Mouse (Mus musculus) retina, embryonic 14.5 days (tissue): ENCODE results near the gene Coro6.

ENCODE experiments used
- DNase-seq: peaks from one replicate; pipeline ENCODE4 v3.0.0-alpha.2; 2015; ENCODE audit warnings: low spot score

The Coro6 gene

DNA sequence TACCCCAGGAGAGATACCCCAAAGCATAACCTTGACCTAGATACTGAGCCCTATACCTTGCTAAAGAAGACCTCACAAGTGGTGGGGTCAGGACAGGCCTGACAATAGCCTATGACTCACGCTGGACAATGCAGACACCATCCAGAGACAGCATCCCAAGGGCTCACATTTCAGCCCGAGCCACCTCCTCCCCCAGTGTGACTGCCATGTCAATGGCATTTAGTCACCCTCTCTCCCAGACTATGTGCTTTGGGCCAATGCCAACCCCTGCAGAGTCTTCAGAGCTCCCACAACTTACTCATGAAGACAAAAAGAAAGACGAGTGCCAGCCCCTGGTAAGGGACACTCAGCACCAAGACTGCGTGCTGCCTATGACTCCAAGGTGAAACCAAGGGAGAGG, 2.5 kb downstream of the Coro6 start:
- no peak for DNase-seq

DNA sequence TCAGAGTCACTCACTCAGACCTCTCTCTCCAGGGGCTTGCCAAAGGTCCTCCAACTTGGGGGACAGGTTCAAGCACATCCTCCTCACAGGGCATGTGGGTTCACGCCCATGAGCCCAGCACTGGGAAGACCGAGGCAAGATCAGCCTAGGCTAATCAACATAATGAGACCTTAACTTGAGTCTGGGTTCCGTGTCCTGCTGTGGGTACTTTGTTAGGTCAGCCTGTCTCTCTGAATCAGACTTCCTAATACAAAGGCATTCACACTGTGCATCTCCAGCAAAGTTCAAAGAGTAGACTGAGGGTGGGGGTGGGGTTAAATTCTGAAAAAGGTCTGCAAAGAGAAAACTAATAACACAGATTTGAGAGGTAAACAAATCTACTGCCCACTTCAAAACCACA, 2.9 kb downstream of the Coro6 start:
- DNase-seq, result no peak

DNA sequence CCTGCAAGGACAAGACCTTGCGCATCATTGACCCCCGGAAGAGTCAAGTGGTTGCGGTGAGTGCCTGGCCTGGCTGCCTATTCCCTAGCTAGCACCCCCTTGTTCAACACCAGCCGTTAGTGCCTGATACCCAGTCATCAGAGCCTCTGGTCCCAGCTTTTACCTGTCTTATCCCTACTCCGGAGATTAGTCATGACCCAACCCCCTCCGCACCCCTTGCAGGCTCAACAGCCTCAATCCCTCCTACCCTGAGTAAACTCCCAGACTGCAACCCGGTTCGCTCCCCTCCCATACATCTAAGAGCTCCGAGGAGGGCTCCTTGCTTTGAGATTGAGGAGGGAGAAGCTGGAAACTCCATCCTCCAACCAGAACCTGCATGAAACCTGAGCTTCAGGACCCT, 4.3 kb downstream of the Coro6 start:
- no peak for DNase-seq

DNA sequence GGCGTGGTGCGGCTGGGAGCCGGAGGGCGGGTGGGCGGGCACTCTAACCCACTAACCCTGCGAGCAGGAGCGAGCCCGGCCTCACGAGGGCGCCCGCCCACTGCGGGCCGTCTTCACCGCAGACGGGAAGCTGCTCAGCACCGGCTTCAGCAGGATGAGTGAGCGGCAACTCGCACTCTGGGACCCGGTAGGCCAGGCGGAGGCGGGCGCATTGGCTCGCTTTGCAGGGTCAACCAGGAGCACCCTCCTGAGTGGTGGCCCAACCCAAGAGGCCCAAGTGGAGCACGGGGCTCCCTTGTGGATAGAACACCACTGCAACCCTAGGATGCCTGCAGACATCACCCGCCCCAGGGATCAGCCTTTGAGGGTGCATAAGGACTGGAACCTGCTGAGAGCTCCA, 4.9 kb downstream of the Coro6 start:
- DNase-seq, result peak; percentile 62

DNA sequence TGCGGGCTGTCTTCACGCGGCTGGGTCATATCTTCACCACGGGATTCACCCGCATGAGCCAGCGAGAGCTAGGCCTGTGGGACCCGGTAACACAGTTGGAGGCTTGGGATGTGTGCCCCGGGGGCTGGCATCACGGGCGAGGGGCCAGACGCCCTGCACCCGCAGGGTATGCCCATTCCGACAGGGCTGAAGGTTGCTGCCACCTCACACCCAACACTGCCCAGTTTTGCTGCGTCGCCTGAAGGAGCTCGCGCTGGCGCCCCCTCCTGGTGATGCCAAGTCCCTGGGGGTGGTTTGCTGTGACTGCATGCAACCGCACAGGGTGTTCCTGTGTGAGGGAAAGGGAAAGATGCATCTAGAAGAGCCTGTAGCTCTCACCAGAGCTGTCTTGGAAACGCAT, 5.6 kb downstream of the Coro6 start:
- peak; percentile 80 for DNase-seq

DNA sequence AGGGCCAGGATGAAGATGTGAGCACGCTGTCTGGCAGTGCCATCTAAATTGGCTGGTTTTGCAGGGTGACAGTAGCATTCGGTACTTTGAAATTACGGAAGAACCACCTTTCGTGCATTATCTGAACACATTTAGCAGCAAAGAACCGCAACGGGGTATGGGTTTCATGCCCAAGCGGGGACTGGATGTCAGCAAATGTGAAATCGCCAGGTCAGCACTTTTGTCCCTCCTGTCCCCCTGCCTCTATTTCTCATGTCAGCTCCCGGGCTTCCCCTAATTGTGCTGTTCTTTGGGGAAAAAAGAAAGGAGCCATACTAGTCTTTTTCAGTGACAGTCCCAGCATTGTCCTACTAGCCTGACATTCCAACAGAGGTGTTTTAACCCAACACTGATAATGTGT, 6.2 kb downstream of the Coro6 start:
- DNase-seq, result no peak

DNA sequence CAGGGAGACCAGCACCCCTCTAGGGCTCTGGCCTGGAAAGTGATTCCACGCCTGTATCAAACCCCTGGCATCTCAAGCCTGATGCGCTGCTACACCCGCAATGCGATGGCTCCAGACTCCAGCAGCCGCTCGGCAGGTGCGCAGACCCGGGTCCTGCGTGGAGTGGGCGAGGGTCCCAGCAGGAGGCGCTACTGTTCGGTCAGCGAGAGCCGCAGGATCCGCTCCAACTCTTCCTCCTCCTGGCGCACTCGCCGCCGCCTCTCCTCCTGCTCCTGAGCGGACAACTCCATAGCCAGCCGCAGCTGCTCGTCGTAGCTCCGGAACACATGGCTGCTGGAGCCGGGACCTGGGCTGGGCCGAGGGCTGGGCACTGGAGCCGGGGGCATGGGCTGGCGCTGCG, 9.2 kb downstream of the Coro6 start:
- DNase-seq, result no peak

DNA sequence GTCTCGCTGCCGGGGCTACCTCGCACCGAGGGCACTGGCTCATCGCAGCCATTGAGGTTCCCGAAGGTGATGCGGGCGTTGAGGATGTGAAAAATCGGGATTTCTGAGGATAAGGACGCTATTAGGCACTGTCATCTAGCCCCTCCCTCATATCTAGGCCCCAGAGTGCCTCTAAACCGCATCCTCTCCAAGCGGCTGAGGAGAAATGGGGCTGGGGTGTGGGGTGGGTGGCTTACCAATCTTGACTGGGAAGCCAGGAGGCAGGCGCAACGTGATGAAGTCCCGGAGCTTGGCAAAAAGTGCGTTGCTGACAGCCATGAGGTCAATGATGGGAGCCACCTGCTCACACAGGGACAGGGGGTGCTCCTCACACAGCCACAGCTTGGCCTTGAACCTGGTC, 10.6 kb downstream of the Coro6 start:
- DNase-seq, result no peak

DNA sequence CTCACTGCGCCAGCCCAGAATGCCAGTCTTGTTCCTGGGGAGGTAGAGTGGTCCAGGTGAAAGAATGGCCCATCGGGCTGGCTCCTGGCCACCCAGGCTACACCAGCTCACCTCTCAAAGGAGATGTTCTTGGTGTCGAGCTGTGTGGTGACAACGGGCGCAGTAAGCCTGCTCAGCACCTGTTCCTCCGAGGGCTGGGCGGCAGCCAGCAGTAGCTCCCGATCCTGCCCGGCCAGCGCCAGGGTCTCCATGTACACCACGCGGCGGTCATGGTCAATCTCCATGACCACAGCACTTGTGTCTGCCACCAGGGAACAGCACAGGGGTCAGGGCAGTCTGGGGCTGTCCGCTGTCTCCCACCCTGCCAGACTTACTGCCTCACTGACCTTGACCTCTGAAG, 14.0 kb downstream of the Coro6 start:
- no peak for DNase-seq

DNA sequence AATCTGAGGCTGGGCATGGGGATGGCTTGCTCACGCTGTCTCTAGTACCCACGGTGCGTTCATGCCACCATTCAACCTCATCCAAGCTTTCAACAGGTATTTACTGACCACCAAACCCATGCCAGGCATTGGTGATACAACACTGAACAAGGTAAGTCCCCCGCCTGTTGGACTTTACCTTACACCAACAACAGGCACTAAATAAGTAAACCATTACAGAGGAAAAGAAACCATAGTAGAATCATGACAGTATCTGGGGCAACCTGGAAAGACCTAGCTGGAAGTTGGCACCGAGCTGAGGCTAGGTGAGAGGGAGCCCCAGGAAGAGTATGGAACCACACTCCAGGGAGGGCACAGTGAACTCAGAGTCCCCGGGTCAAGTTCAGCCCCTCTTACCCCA, 14.7 kb downstream of the Coro6 start:
- no peak for DNase-seq

DNA sequence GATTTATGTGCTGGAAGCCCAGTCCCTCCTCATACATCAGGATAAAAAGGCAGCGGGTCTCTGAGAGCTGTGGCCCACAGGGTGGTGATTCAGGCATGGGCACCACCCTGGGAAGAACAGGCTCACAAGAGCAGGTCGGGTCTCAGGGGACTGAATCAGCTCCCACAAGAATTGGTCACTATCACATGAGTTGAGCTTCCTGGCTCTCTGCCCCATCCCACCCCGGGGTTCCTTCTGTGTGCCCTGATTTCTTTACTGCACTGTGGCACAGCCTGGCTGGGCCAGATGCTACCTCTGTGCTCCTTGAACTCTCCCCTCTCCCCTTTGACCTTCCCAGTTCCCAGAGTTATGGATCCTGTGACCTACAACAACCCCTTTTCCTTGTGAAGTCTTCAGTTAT, 20.8 kb downstream of the Coro6 start:
- no peak for DNase-seq

DNA sequence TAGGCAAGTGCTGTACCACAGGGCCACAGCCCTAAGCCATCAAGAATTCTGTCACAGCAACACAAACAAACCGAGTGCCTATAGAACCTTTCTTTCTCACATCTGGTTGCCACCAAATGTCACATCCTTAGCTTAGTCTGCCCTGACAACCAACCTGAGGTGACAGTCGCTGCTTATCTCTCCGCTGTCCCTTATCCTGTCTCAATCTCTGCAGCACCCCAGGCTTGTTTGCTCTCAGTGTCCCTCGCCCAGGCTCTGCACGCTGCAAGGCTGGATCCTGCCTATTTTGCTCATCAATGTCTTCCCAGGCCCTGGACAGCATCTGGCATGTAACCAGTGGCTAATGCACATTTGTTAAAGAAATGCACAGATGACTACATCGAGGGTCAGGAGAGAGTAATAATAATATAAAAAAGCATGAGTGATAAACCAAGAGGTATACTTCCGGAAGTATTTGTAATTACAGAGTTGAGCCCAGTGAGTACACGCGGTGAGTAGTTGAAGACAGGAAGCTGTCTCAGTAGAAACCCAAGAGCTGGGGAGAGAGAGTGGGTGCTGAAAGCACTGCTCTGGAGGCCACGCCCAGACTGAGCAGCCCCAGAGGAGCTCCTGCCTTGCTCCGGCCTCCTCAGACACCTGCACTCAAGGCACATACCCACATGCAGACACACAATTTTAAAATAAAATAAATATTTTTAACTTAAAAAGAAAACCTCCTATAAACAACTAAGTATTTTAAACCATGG, 21.5 kb downstream of the Coro6 start:
- no peak for DNase-seq

DNA sequence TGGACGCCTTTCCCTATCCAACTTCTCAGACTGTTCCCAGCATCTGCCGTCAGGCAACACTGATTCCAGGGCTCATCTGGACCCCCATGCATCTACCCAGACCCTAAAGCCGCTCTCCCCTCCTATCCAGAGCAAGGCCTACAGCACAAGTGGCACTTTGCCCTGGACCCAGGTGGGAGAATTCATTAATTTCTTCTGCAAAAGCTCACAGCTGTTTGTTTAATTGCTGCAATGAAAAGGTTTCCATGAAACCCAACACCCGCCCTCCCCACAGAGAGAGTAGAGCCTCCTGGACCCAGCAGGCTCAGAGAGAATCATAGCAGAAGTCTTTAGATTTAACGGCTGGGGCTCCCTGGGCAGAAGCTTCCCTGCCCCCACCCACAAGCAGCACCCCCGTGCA, 23.0 kb downstream of the Coro6 start:
- no peak for DNase-seq

DNA sequence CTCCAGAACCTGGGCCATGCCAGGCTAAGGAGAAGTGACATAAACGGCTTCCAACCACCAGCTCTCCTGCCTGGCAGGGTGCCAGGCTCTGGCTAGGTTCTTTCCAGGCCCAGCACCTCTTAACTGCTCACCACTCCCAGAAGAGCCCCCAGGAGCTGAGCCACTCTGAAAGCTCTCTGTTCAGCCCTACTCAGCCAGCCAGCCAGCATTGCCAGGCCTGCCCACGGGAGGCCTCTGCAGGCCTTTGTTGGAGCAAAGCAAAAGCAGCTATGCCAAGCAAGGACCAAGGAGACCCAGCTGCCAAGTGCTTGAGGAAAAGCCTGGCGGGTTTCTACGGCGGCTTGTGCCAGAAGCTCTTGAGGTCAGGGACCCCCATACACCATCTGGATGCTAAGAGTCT, 24.6 kb downstream of the Coro6 start:
- no peak for DNase-seq

DNA sequence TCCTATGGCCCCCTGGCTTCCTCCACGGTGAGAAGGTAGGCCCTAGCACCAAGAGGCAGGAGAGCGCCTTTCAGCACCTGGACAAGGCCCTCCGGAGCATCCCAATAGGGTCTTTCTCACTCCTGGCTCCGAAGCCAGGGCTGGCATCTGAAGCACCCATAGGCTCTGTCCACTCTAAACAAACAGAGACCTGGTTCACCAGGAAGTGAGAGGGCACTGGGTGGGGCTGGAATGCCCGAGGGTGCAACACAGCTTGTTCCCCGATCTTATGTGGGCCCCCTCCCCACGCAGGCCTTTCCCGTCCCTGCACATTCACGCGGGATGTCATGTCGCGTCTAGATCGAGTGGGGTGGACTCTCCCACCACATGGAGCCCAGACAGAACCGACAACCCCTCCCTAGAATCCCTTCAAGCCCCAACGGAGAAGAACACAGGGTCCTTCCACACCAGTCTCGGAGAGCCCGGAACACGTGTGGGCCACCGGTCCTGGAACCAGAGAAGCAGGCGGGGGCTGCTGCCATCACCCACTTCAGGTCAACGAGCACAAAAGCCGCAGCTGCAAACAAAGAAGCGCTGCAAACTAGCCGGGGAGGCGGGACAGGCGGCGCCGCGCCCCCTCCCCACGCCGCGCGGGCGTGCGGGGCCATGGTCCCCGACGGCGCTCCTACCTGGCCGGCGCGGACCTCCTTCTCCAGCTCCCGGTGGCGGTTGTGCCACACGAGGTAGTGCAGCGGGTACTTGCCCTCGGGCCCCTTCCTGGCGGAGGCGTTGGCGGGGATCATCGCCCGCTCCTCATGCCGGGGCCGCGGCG, 26.8 kb downstream of the Coro6 start:
- DNase-seq, result peak; percentile 35

DNA sequence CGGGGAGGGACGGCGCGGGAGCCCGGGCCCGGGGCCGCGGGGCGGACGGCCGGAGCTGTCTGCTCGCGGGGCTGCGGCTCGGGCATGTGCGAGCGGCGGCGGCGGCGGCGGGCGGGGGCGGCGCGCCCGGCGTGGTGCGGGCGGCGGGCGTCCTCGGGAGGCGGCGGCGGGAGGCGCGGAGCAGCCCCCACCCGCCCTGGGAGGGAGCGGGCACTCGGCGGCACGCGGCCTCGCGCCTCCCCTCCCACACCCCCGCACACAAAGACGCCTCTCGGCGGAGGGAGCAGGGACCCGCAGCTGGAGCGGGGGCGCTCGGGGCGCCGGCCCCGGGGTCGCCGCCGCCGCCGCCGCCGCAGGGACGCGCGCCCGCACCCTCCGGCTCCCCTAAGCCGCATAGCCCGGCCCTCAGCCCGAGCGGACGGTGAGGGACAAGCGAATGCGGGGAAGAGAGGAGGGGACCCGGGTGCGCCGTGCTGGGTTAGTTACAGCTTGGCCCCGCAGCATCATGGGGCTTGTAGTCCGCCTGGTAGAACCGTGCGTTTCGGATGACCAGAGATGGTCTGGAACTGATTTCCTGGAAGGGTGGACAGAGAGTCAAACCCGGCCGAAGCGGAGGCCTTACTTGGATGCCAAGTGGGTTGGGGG, 27.5 kb downstream of the Coro6 start, which contains the start of gene Ankrd13b:
Ankrd13b (minus strand) TSS at position 88 of the 645 bp plus-strand sequence.
- DNase-seq, result peak; percentile 86

DNA sequence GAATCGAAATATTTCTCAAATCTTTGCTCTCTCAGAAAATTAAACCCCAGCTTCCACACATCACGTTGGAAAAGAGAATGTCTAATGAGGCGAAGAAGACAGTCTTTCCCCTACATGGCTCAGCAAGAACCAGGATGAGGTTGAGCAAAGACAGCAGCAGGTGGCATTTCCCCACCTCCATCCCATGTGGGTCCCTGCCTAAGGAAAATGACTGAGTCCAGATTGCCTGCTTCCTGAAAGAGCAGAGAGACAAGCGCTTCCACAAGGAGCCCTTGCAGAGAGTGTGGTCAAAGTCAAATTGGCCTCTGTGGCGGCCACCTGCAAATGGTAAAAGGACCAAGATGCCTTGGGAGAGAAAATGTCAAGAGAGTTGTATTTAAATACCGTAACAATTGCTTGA, 28.2 kb downstream of the Coro6 start:
- DNase-seq, result no peak

DNA sequence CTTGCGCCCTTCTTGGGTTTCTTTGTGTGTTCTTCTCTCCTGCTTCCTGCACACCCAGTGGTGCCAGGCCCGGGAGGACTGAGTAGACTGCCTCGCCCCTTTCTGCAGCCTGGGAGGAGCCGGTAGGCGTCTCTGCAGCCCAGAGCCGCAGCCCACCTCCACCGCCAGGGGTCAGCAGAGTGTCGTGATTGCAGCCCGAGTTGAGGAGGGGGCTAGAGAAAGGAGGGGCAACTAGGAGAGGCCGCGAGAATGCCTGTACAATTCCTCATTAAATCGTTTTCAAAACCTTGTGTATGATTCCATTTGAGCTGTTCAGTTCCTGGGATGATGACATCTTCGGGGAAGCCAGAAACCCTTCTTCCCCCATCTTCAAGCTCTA, 28.9 kb downstream of the Coro6 start:
- DNase-seq, result peak; percentile 98

DNA sequence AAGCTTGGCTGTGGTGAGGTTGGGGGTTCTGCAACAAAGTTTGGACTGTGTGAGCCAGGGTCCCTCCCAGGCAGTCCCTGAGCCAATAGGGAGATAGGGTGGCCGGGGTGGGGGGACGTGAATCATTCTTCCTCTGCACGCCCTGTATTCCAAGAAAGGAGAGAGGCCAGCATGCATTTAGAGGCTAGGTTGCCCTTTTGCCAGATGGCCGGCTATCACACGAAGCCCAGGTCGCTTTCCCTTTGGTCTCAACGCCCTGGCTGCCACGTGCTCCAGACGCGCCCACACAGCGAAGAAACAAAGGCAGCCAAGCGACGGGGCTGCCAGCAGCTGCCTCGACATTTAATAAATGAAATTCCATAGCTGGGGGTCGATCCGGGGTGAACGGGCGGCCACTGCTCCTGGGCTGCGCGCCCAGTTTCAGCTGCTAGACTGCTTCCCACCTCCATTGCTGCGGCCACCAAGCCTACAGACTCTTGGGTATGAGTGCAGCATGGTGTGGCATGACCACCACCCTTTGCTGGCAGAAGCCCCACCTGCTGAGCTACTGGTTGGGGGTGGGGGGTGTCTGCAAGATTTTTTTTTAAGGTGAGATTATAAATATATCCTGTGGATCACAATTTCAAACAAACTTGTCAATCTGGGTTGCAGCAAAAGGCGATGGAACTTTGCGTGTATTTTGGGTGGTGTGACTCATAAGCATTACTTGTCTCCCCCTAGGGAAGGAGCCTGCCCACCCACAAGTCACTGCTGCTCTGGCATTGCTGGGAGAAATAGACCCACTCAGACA, 29.5 kb downstream of the Coro6 start:
- peak; percentile 29 for DNase-seq

DNA sequence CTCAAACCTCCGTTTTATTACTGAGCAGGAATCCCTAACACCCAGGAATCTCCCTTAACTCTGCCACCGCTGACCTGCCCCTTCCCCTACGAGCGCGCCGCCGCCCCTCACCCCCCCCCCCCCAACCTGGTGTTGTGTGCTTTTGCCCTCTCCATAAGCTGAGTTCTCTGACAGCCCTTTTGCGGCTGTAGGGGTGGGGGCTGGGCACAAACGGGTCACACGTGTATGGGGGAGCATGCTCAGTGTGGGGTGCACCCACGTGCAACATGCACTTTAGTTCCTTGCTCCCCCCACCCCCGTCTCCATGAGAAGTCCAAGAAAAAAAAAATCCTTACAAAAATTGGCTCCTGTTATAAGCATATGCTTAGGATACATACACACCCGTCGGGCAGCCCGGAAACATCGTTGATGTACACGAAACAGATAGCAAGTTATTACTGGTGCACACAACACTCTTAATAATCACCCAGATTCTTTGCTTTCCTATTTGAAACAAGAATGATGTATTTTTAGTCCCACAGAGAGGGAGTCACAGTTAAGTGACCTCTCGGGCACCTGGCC, 30.2 kb downstream of the Coro6 start:
- DNase-seq, result no peak

DNA sequence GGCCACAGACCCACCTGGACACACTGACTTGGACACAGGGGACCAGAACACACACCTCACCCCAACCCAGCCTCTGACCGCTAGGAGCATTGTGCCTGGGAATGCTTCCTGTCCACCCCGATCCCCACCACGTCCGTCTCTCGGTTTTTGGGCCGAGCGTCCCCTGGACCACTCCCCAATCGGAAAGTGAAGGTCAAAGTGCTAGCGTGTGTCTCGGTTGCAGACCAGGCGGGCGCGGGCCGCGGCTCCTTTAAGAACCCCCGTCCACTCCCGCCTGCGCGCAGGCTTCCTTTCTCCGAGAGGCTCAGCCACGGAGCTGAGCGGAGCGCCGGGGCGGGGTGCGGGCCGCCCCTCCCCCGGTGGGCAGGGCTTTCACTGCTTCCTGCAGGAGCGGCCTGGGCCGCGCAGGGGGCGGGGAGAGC, 30.7 kb downstream of the Coro6 start:
- DNase-seq, result peak; percentile 92
